Mouse (Mus musculus) midbrain, embryonic 13.5 days (tissue): ENCODE data around the gene Enthd1. TPM values are rescaled to one million over a fixed set of nuclear protein-coding genes. Genes with fewer than 3 reads are reported as not detected.
A peak's percentile ranks its signal among the peaks of the same experiment; 100 is the strongest.

Experiments used
- ATAC-seq: fragments of 200-750 bp; cut with Nextera tagmentation; 2 replicates; pipeline ENCODE4 v1.8.0; 2017; ENCODE audit warnings: mild to moderate bottlenecking, moderate TSS enrichment, moderate library complexity
- H3K27ac ChIP-seq: fragments of 300-500 bp; sonication (generic); 2 replicates; pipeline ENCODE4 v1.5.1; 2015; ENCODE audit warnings: inconsistent platforms, mild to moderate bottlenecking, moderate library complexity
- H3K27me3 ChIP-seq: fragments of 300-500 bp; sonication (generic); 2 replicates; pipeline ENCODE4 v1.6.1; 2015; ENCODE audit warnings: mild to moderate bottlenecking, inconsistent platforms
- H3K36me3 ChIP-seq: fragments of 300-500 bp; sonication (generic); 2 replicates; pipeline ENCODE4 v1.6.1; 2015; ENCODE audit warnings: mild to moderate bottlenecking, inconsistent platforms
- H3K4me1 ChIP-seq: fragments of 300-500 bp; sonication (generic); replicated peaks from 2 replicates; pipeline ENCODE4 v1.6.1; 2015; ENCODE audit warnings: inconsistent platforms
- H3K4me2 ChIP-seq: fragments of 300-500 bp; sonication (generic); replicated peaks from 2 replicates; pipeline ENCODE4 v1.6.1; 2015; ENCODE audit warnings: moderate library complexity, mild to moderate bottlenecking, inconsistent platforms
- H3K4me3 ChIP-seq: fragments of 300-500 bp; sonication (generic); replicated peaks from 2 replicates; pipeline ENCODE4 v1.5.1; 2015; ENCODE audit warnings: mild to moderate bottlenecking, inconsistent platforms
- H3K9ac ChIP-seq: fragments of 300-500 bp; sonication (generic); replicated peaks from 2 replicates; pipeline ENCODE4 v1.6.1; 2015; ENCODE audit warnings: mild to moderate bottlenecking, inconsistent platforms
- H3K9me3 ChIP-seq: fragments of 300-500 bp; sonication (generic); 2 replicates; pipeline ENCODE4 v1.6.1; 2016; ENCODE audit warnings: mild to moderate bottlenecking, inconsistent platforms
- WGBS: fragments of 180-500 bp; shearing (Covaris S2); methylation state at CpG from one replicate; pipeline ENCODE4 v1.1.7; 2015; 5-methylcytosine and 5-hydroxymethylcytosine counted together
- polyA plus RNA-seq: library from polyadenylated mRNA; unstranded; fragments of >200 nt; fragmentation: Nextera tagmentation; extraction: Ambion mirVana; gene quantifications from 2 replicates; pipeline ENCODE4 v1.2.1, GENCODE M21; 2015

Enthd1 gene
- polyA plus RNA-seq, 1 experiment from 2014 or later, result not detected

DNA sequence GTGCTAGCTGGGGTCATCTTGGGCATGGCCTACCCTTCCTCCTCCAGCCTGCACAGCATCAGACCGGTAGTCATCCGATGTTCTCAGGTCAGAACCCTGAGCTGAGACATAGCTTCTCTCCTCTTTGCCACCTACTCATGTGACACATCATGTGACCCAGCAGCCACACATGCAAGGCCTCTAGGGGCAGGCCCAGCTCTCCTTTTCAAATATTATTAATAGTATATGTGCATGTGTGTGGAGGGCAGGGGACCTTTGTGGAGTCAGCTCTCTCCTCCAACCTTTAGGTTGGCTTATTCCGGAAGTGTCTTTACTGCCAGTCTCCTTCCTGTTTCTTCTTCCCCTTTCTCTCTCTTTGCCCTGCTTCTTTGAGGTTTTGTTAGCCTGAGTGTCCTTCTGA lies 107.0 kb downstream of the Enthd1 start:
- Histone ChIP-seq H3K9me3 (no peaks in the 10 kb centered on the region), H3K4me3 (no peak overlapping the region), H3K4me2 (no peak overlapping the region), H3K27me3 (peaks cover 13% of the 10 kb centered on the region; the same call in 1 of the 2 replicates), H3K9ac (no peak overlapping the region), H3K4me1 (peaks cover 28% of the 10 kb centered on the region), H3K27ac (no peak overlapping the region), H3K36me3 (no peaks in the 10 kb centered on the region)
- 97% methylated on average over 3 of the region's 3 CpGs for WGBS
- ATAC-seq, result no peak

DNA sequence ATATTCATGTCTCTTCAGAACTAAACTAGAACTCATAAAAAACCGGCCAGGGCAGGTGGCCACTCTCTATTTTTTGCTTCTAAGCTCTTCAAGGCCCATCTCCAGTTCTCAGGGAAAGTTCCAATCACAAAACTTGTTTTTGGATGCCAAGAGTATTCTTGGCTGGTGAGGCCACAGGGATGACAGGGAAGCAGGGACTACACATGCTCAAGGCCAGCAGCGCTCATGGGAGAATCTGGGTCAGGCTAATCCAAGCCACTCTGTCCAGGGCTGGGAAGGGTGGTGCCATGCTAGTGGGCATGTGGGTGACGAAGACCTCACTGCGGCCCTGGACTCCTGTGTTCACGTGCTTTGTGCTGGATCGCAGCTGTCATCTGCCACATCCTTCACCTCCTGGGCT lies 110.5 kb downstream of the Enthd1 start:
- H3K27me3 ChIP-seq, result no peaks in the 10 kb centered on the region
- H3K27ac ChIP-seq, result no peak overlapping the region

DNA sequence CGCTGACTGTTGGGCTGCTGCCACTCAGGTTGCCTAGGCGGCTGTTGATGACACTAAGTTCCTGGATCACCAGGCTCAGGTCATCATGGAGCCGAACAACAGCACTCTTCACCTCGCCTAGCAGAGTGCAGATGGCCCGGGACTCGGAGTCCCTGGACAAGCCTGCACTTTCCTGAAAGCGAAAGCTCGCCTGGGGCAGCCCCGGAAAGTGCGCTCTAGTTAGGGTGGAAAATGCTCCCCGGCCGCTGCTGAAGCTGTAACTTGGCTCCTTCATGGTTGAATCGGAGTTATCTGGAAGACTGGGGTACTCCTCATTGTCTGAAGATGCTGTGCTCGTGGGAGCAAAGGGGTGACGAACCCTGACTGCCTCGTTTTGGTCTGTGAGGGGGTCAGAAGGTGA lies 112.5 kb downstream of the Enthd1 start:
- peaks cover 13% of the 10 kb centered on the region for H3K4me1 ChIP-seq
- WGBS, result 44% methylated on average over 16 of the region's 16 CpGs
- H3K4me3 ChIP-seq, result no peak overlapping the region
- H3K4me2 ChIP-seq, result no peak overlapping the region
- no peak for ATAC-seq
- no peak overlapping the region for H3K9ac ChIP-seq
- no peaks in the 10 kb centered on the region for H3K9me3 ChIP-seq
- H3K36me3 ChIP-seq, result no peaks in the 10 kb centered on the region
- H3K27ac ChIP-seq, result no peak overlapping the region
- H3K27me3 ChIP-seq, result no peaks in the 10 kb centered on the region

More for the DNA sequence above, 110.5 kb downstream of the Enthd1 start:
- Histone ChIP-seq H3K4me2 (no peak overlapping the region), H3K36me3 (no peaks in the 10 kb centered on the region), H3K4me3 (no peak overlapping the region), H3K9ac (no peak overlapping the region), H3K9me3 (no peaks in the 10 kb centered on the region), H3K4me1 (peaks cover 13% of the 10 kb centered on the region)
- ATAC-seq, result no peak
- 75% methylated on average over 6 of the region's 6 CpGs for WGBS

DNA sequence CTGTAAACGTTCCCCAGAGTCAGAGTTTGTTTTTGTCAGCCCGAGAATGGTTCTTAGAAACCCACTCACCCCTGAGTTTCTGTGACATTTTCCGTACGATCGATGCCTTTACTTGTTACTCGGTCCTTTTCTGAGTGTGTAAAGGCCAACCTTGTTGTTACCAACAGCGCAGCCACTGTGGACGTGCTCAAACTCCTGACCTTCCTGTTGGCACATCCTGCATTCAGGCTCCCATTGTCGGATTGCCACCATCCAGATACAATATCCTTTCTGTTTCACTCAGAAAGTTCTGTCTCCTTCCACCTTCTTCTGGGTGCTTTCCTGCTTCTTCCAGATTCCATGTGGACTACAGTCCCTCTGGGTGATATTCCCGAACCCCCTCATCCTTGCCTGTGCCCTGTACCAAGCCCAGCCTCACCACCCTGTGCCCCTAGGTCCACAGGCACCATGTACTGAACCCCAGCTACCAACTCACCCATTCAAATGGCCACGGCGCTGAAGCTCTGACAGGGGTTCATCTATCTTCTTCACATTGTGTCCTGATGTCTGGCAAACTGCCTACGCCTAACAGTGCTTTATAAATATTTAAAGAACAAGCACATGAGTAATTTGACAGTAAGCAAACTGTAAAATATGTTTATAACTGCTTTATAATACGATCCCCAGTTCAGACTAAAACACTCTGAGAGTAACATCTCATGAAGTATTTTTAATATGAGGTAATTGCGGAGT lies 118.8 kb downstream of the Enthd1 start:
- no peaks in the 10 kb centered on the region for H3K4me1 ChIP-seq
- no peaks in the 10 kb centered on the region for H3K27me3 ChIP-seq
- H3K36me3 ChIP-seq, result no peaks in the 10 kb centered on the region
- no peak overlapping the region for H3K4me2 ChIP-seq
- H3K9ac ChIP-seq, result no peak overlapping the region
- H3K4me3 ChIP-seq, result no peak overlapping the region
- 83% methylated on average over 15 of the region's 15 CpGs for WGBS
- ATAC-seq, result no peak
- H3K27ac ChIP-seq, result no peak overlapping the region
- H3K9me3 ChIP-seq, result no peaks in the 10 kb centered on the region

DNA sequence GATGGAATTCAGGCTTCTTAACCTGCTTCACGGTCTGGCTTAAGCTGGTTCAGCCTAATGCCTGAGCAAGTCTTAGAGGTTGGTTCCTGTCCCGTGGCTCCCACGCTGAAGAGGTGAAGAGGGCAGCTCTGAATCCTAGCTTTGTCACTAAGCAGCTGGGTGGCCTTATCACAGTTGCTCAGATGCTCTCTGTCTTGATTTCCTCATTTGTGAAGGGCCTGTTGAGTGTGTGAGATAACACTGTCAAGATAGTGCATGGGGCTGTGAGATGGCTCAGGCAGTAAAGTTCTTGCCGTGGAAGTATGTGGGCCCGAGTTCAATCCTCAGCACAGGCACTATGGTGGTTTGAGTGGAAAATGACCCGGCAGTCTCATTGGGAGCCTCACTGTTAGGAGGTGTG lies 124.8 kb downstream of the Enthd1 start:
- no peak for ATAC-seq
- Histone ChIP-seq H3K9me3 (no peaks in the 10 kb centered on the region), H3K4me3 (no peak overlapping the region), H3K9ac (no peak overlapping the region), H3K36me3 (no peaks in the 10 kb centered on the region), H3K27ac (no peak overlapping the region), H3K4me1 (peaks cover 4% of the 10 kb centered on the region), H3K27me3 (no peaks in the 10 kb centered on the region), H3K4me2 (no peak overlapping the region)
- WGBS, result 89% methylated on average over 6 of the region's 6 CpGs

DNA sequence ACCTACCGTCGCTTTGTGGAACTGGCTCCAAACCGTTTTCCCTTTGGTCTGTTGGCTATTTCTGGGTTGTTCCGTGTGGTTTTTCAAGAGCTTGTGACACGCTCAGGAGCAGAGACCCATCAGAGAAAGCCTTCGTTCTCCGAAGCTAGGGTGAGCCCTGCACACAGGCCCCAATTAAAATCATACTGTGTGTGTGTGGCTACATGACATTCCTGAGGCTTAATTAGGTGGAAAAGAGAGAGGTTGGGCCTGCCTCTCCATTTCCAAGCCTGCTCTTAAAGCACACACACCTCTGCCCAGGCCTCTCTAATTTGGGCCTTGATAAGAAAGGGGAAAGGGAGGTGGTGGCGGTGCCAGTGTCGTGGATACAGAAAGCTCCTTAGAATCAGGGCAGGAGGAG lies 126.5 kb downstream of the Enthd1 start:
- ATAC-seq, result 0 out of 2 replicates have a peak, but pooled peaks have one; percentile 45
- Histone ChIP-seq H3K9me3 (no peaks in the 10 kb centered on the region), H3K27ac (peak overlapping the region; percentile 44; the same call in 1 of the 2 replicates), H3K4me2 (no peak overlapping the region), H3K4me3 (no peak overlapping the region), H3K9ac (no peak overlapping the region), H3K4me1 (peaks cover 4% of the 10 kb centered on the region), H3K27me3 (no peaks in the 10 kb centered on the region), H3K36me3 (no peaks in the 10 kb centered on the region)
- WGBS, result 74% methylated on average over 9 of the region's 9 CpGs

DNA sequence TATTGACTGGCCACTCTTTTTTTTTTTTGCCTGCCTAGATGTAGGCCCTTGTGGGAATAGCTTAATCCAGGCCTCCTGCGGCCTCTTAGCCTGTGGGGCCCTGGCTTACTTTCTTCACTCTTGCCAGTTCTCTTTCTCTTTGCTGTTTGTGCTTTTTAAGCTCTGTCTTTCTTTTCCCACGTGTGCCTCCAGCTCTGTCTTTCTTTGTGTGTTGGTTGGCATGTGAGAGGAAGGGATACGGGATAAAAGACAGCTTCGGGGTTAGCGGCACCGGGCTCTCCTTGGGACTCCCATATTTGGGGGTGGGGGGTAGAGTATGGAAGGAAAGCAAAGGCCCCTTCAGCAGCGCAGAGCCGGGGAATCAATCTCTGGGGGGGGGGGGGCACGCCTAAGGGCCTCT lies 127.0 kb downstream of the Enthd1 start:
- no peaks in the 10 kb centered on the region for H3K36me3 ChIP-seq
- no peaks in the 10 kb centered on the region for H3K9me3 ChIP-seq
- no peak overlapping the region for H3K27ac ChIP-seq
- WGBS, result 48% methylated on average over 9 of the region's 9 CpGs
- H3K9ac ChIP-seq, result no peak overlapping the region
- no peak for ATAC-seq
- H3K27me3 ChIP-seq, result no peaks in the 10 kb centered on the region
- no peak overlapping the region for H3K4me2 ChIP-seq
- no peak overlapping the region for H3K4me3 ChIP-seq
- peaks cover 4% of the 10 kb centered on the region for H3K4me1 ChIP-seq

DNA sequence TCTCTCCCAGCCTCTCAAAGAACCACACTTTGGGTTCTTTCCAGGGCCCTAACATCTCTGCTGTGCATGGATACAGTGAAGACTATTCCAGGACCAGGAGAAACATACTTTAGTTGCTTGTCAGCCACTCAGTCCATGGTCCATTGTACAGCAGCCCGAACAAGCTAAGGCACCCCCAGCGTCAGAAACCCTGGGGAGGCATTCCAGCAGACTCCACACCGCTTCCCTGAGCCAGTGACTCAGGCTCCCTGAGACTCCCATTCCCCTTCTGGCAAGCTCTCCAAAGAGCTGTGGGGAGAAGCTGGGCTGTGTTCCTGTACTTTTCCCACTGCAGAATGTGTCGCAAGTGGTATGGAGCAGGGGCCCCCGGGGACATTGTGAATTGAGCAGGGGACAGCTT lies 128.0 kb downstream of the Enthd1 start:
- H3K27ac ChIP-seq, result no peak overlapping the region
- H3K4me3 ChIP-seq, result no peak overlapping the region
- H3K36me3 ChIP-seq, result no peaks in the 10 kb centered on the region
- H3K4me2 ChIP-seq, result no peak overlapping the region
- no peaks in the 10 kb centered on the region for H3K27me3 ChIP-seq
- 82% methylated on average over 5 of the region's 5 CpGs for WGBS
- H3K9me3 ChIP-seq, result no peaks in the 10 kb centered on the region
- no peak overlapping the region for H3K9ac ChIP-seq
- H3K4me1 ChIP-seq, result peaks cover 4% of the 10 kb centered on the region
- ATAC-seq, result no peak

DNA sequence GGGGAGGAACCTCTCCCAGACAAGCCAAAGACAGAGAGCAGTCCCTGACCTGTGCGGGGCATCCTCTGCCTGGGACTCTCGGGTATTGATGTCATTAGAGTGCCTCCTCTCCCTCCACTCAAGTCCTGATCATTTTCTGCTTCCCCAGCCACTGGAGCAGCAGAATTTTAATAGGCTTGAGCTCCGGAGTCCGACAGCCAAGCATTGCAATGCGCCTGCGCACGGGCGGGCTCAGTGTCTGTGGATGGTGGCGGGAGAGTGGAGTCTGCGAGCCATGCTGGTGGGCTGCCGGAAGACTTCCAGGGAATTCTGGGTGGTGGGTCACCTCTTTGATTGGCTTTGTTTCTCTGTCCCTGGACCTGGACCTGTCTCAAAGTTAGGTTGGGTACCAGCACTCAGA lies 134.6 kb downstream of the Enthd1 start:
- no peak overlapping the region for H3K4me3 ChIP-seq
- no peaks in the 10 kb centered on the region for H3K27me3 ChIP-seq
- H3K9ac ChIP-seq, result no peak overlapping the region
- peaks cover 9% of the 10 kb centered on the region; the same call in 1 of the 2 replicates for H3K4me1 ChIP-seq
- no peaks in the 10 kb centered on the region for H3K36me3 ChIP-seq
- ATAC-seq, result 0 out of 2 replicates have a peak, but pooled peaks have one; percentile 48
- no peak overlapping the region for H3K4me2 ChIP-seq
- H3K27ac ChIP-seq, result 0 out of 2 replicates have a peak overlapping the region, but pooled peaks have one; percentile 14
- WGBS, result 59% methylated on average over 11 of the region's 11 CpGs
- H3K9me3 ChIP-seq, result no peaks in the 10 kb centered on the region

DNA sequence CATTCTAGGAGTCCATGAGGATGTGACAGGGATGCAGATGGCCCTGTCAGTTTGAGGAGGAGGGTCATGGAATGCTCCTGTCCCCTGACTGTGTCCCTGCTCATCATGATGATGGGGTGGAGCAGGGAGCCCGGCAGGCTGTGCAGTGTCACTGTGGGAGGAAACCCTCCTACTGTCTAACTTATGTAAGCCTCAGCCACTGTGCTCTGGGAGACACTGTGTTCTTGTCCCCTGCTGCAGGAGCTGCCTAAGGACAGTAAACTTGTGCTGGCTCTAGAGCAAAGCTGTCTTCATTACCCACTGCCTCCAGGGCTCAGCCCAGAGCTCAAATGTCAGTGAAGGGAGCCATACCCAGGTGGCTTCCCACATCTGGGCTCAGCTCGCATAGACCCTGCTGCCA lies 146.8 kb downstream of the Enthd1 start:
- no peak for ATAC-seq
- Histone ChIP-seq H3K27me3 (peaks cover 4% of the 10 kb centered on the region; the same call in 1 of the 2 replicates), H3K9ac (no peak overlapping the region), H3K4me1 (no peaks in the 10 kb centered on the region), H3K36me3 (no peaks in the 10 kb centered on the region), H3K9me3 (no peaks in the 10 kb centered on the region), H3K27ac (no peak overlapping the region), H3K4me3 (no peak overlapping the region), H3K4me2 (no peak overlapping the region)
- 79% methylated on average over 2 of the region's 2 CpGs for WGBS

DNA sequence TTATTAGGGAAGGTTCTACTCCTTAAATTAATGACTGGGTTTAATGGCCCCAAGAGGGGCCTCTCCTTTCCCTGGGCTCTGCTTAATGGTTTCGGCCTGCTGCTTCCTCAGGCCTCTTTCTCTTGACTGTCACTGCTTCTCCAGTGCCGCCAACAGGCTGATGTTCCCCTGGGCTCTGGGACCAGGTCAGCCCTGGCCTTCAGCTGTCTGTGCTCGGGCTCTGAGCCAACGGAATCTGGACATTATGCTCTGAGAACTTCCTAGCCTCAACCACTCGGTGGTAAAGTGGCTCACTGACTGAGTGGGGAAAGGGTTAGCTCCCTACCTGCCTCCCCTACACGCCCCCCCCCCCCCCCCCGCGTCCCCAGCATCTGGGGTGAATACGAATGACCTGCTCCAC lies 147.9 kb downstream of the Enthd1 start:
- Histone ChIP-seq H3K4me3 (no peak overlapping the region), H3K4me2 (no peak overlapping the region), H3K27ac (no peak overlapping the region), H3K9me3 (no peaks in the 10 kb centered on the region), H3K36me3 (no peaks in the 10 kb centered on the region), H3K9ac (no peak overlapping the region), H3K27me3 (peaks cover 4% of the 10 kb centered on the region; the same call in 1 of the 2 replicates), H3K4me1 (no peaks in the 10 kb centered on the region)
- no peak for ATAC-seq
- WGBS, result 77% methylated on average over 7 of the region's 9 CpGs

DNA sequence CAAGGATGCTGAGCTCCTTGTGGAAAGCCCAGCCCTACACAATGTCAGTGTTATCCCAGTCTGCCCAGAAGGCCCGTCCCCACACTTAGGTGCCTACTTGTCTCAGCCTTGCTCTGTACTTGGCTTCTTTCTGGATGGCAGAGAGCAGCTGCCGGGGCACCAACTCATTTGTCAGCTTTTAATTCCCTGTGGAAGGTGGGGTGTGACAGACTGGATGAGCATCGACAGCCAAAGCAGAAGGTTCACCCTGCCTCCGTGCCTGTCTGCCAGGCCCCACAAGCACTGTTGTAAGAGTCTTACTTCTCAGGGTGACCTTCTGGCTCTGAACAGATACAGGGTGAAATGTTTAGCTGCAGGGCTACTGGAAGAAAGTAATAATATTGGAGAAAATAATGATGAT lies 149.8 kb downstream of the Enthd1 start:
- ATAC-seq, result no peak
- Histone ChIP-seq H3K9ac (no peak overlapping the region), H3K9me3 (no peaks in the 10 kb centered on the region), H3K27ac (no peak overlapping the region), H3K4me3 (no peak overlapping the region), H3K4me1 (no peaks in the 10 kb centered on the region), H3K36me3 (no peaks in the 10 kb centered on the region), H3K4me2 (no peak overlapping the region), H3K27me3 (peaks cover 4% of the 10 kb centered on the region; the same call in 1 of the 2 replicates)
- WGBS, result 79% methylated on average over 4 of the region's 4 CpGs
